Mouse (Mus musculus) embryonic fibroblast, embryonic 13.5 days (primary cell): Measurements from ENCODE around the gene G430095P16Rik.

ENCODE experiments used
- CTCF ChIP-seq: IDR thresholded peaks from 2 replicates; pipeline ENCODE4 v1.5.1; 2011; ENCODE audit warnings: mild to moderate bottlenecking, control low read depth, low read length, moderate library complexity, borderline replicate concordance; ENCODE audit not compliant: insufficient read depth
- POLR2A ChIP-seq: IDR thresholded peaks from 2 replicates; pipeline ENCODE4 v1.6.1; 2011; ENCODE audit warnings: low read depth, mild to moderate bottlenecking, control low read depth, low read length, moderate library complexity

GRCm38 (mm10) chr8:84765629-84766028 lies 42.8 kb downstream of the G430095P16Rik start:
- TF ChIP-seq CTCF (no peak), POLR2A (no peak)
